Mouse (Mus musculus): ENCODE results near the gene U2surp.

DNA sequence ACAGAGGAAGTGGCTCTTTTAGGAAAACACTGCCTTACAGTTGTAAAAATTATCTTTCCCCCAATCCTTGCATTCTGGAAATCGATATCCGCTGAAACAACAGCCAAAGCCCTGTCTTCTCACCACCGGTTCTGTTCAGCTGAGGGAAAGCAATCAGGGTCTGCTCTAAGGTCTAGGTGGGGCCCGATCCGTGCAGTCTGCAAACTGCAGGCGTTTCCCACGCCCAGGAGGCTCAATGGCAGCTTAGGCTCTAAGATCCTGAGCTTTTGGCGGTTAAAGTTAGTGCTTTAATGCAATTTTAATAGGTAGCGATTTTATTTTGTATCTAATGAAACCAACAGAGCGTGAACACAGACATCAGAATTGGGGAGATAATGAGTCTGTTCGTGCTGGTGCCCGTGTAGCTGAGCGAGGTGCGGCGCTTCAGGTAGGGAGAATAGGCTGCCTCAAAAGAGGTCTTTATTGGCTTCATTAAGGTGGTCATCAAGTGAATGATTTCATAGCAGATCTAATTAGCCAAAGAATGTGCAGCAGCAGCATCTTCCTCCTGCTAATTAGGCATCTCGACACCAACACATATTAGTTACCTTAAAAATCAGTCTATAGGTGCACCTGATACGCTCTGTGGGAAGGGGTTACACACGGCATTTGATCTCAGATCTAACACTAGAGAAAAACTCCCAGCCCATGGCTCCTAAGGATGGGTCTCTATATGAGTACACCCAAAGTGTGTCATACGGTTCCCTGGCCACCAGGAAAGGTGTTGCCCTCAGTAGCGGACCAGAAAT, 76.1 kb downstream of the U2surp start:
- TF ChIP-seq POLR2A (IDR thresholded peaks at IDR 0.05; ENCODE audit: control insufficient read depth, extremely low read depth, insufficient read depth, low read length, poor library complexity) (no peak), CTCF (IDR thresholded peaks at IDR 0.05; ENCODE audit: borderline replicate concordance, control insufficient read depth, extremely low read depth, insufficient read depth, low read length, poor library complexity) (no peak)

Data from thymus, adult 2 months (tissue).